Mouse (Mus musculus) forebrain, postnatal 0 days (tissue): ENCODE results near the gene Podn. TPM values are rescaled to one million over a fixed set of nuclear protein-coding genes. Genes with fewer than 3 reads are reported as not detected.
"Not testable (repeated sequence)": the region's sequence is repeated elsewhere in the genome, so short reads cannot be mapped to it uniquely, and the experiment has no call there.

Experiments
- ATAC-seq: fragments of 200-750 bp; cut with Nextera tagmentation; 2 replicates; pipeline ENCODE4 v1.8.0; 2017; ENCODE audit warnings: mild to moderate bottlenecking, moderate library complexity
- DNase-seq: peaks from one replicate; pipeline ENCODE4 v3.0.0-alpha.2; 2015
- H3K27ac ChIP-seq: fragments of 300-500 bp; sonication (generic); 2 replicates; pipeline ENCODE4 v1.5.1; 2014; ENCODE audit warnings: low read depth, mild to moderate bottlenecking, antibody characterized with exemption, low read length, moderate library complexity, mixed read lengths
- H3K27me3 ChIP-seq: fragments of 300-500 bp; sonication (generic); 2 replicates; pipeline ENCODE4 v1.6.1; 2014; ENCODE audit warnings: mild to moderate bottlenecking, low read length, mixed read lengths; ENCODE audit not compliant: insufficient read depth
- H3K36me3 ChIP-seq: fragments of 300-500 bp; sonication (generic); 2 replicates; pipeline ENCODE4 v1.6.1; 2014; ENCODE audit warnings: mild to moderate bottlenecking, moderate library complexity; ENCODE audit not compliant: insufficient read depth
- H3K4me1 ChIP-seq: fragments of 300-500 bp; sonication (generic); 2 replicates; pipeline ENCODE4 v1.6.1; 2014; ENCODE audit warnings: antibody characterized with exemption; ENCODE audit not compliant: insufficient read depth
- H3K4me2 ChIP-seq: fragments of 300-500 bp; sonication (generic); 2 replicates; pipeline ENCODE4 v1.6.1; 2014; ENCODE audit warnings: low read depth, mild to moderate bottlenecking, moderate library complexity
- H3K4me3 ChIP-seq: fragments of 300-500 bp; sonication (generic); 2 replicates; pipeline ENCODE4 v1.5.1; 2014; ENCODE audit warnings: low read depth, low read length, mixed read lengths
- H3K9ac ChIP-seq: fragments of 300-500 bp; sonication (generic); 2 replicates; pipeline ENCODE4 v1.6.1; 2014; ENCODE audit warnings: mild to moderate bottlenecking
- H3K9me3 ChIP-seq: fragments of 300-500 bp; sonication (generic); 2 replicates; pipeline ENCODE4 v1.6.1; 2016; ENCODE audit warnings: low read length
- CTCF ChIP-seq: sonication (generic); IDR thresholded peaks from 2 replicates; pipeline ENCODE4 v1.5.1; 2016; ENCODE audit warnings: antibody characterized with exemption, control low read depth, low read depth
- WGBS: fragments of 180-500 bp; shearing (Covaris S2); extraction: QIAGEN DNeasy Blood & Tissue Kit; methylation state at CpG from one replicate; pipeline ENCODE4 v1.1.7; 2014; 5-methylcytosine and 5-hydroxymethylcytosine counted together
- polyA plus RNA-seq: library from polyadenylated mRNA; unstranded; fragments of >200 nt; fragmentation: Nextera tagmentation; extraction: Ambion mirVana; gene quantifications from 2 replicates; pipeline ENCODE4 v1.2.1, GENCODE M21; 2015
- total RNA-seq: library from RNA; depleted of rRNA; stranded (reverse); fragments of >200 nt; gene quantifications from 2 replicates; pipeline ENCODE4 v1.2.3, GENCODE M21; 2014; rRNA removed

The Podn gene
- total RNA-seq (2.4 and 2.5 TPM in 2 replicates), polyA plus RNA-seq (0.59 and 1.1 TPM in 2 replicates)

- WGBS, result 83% methylated on average over 4 of the region's 4 CpGs
- Histone ChIP-seq H3K27ac (no peak within 1 kb of the TSS), H3K4me2 (no peak within 1 kb of the TSS), H3K27me3 (no peaks in the 10 kb centered on the region), H3K36me3 (peaks cover 7% of the 10 kb centered on the region; the same call in 1 of the 2 replicates), H3K4me1 (no peaks in the 10 kb centered on the region), H3K9me3 (no peaks in the 10 kb centered on the region), H3K9ac (no peak within 1 kb of the TSS), H3K4me3 (no peak within 1 kb of the TSS)
- ATAC-seq, result no peak
- TF ChIP-seq CTCF, result no peak
- no peak for DNase-seq
These were observed at the start of gene Podn for GRCm38 (mm10) chr4:108096345-108096744. Gene Podn, minus strand, starts transcription at chr4:108096445.

- H3K4me2 ChIP-seq, H3K9me3 ChIP-seq, H3K4me3 ChIP-seq, H3K9ac ChIP-seq, H3K36me3 ChIP-seq, H3K27ac ChIP-seq, H3K27me3 ChIP-seq, DNase-seq, ATAC-seq, H3K4me1 ChIP-seq: not testable (repeated sequence)
- 36% methylated on average over 3 of the region's 3 CpGs for whole genome bisulfite sequencing
These were observed 49.3 kb upstream of the Podn start for GRCm38 (mm10) chr4:108145554-108145953.

GRCm38 (mm10) chr4:108144880-108145279 lies 48.6 kb upstream of the Podn start, which contains the start of gene Scp2:
Gene Scp2, minus strand, starts transcription at chr4:108144998.
- no peak within 1 kb of the TSS for H3K27ac ChIP-seq
- DNase-seq (no peak), ATAC-seq (no peak)
- no peak within 1 kb of the TSS for H3K4me3 ChIP-seq
- no peaks in the 10 kb centered on the region for H3K4me1 ChIP-seq
- TF ChIP-seq CTCF, result no peak
- no peak within 1 kb of the TSS for H3K9ac ChIP-seq
- peaks cover 5% of the 10 kb centered on the region; the same call in 1 of the 2 replicates for H3K9me3 ChIP-seq
- no peaks in the 10 kb centered on the region for H3K36me3 ChIP-seq
- no peak within 1 kb of the TSS for H3K4me2 ChIP-seq
- 95% methylated on average over 1 of the region's 1 CpGs for WGBS
- no peaks in the 10 kb centered on the region for H3K27me3 ChIP-seq

- TF ChIP-seq CTCF, result no peak
- Histone ChIP-seq H3K36me3 (no peaks in the 10 kb centered on the region), H3K9ac (no peak overlapping the region), H3K4me1 (no peaks in the 10 kb centered on the region), H3K4me2 (no peak overlapping the region), H3K4me3 (no peak overlapping the region), H3K9me3 (peaks cover 5% of the 10 kb centered on the region; the same call in 1 of the 2 replicates), H3K27ac (no peak overlapping the region), H3K27me3 (no peaks in the 10 kb centered on the region)
- DNase-seq (no peak), ATAC-seq (no peak)
These were observed 47.5 kb upstream of the Podn start for GRCm38 (mm10) chr4:108143778-108144177.

- not testable (repeated sequence) for H3K4me3 ChIP-seq, H3K36me3 ChIP-seq, H3K27me3 ChIP-seq, H3K4me1 ChIP-seq, DNase-seq, H3K9ac ChIP-seq, H3K4me2 ChIP-seq, ATAC-seq, H3K9me3 ChIP-seq, H3K27ac ChIP-seq
- TF ChIP-seq CTCF, result peak; percentile 27; the same call in 1 of the 2 replicates
- WGBS, result 82% methylated on average over 2 of the region's 2 CpGs
These were observed 46.9 kb upstream of the Podn start for GRCm38 (mm10) chr4:108143178-108143577.

- no peak for ATAC-seq
- Histone ChIP-seq H3K4me2 (no peak overlapping the region), H3K4me3 (no peak overlapping the region), H3K36me3 (no peaks in the 10 kb centered on the region), H3K27ac (no peak overlapping the region), H3K4me1 (no peaks in the 10 kb centered on the region), H3K9me3 (no peaks in the 10 kb centered on the region), H3K9ac (no peak overlapping the region), H3K27me3 (no peaks in the 10 kb centered on the region)
- TF ChIP-seq CTCF, result no peak
- 87% methylated on average over 5 of the region's 5 CpGs for WGBS
- no peak for DNase-seq
These were observed 40.7 kb upstream of the Podn start for GRCm38 (mm10) chr4:108136938-108137337.

GRCm38 (mm10) chr4:108130452-108130851 lies 34.2 kb upstream of the Podn start:
- DNase-seq, result no peak
- no peak for ATAC-seq
- no peak overlapping the region for H3K4me2 ChIP-seq
- no peak overlapping the region for H3K27ac ChIP-seq
- no peaks in the 10 kb centered on the region for H3K36me3 ChIP-seq
- no peaks in the 10 kb centered on the region for H3K27me3 ChIP-seq
- H3K9me3 ChIP-seq, result no peaks in the 10 kb centered on the region
- no peak overlapping the region for H3K4me3 ChIP-seq
- no peak overlapping the region for H3K9ac ChIP-seq
- H3K4me1 ChIP-seq, result no peaks in the 10 kb centered on the region
- TF ChIP-seq CTCF, result no peak
- WGBS, result 82% methylated on average over 3 of the region's 3 CpGs
